Mouse (Mus musculus) Patski (cell line): ENCODE data around the gene Commd8. TPM values are rescaled to one million over a fixed set of nuclear protein-coding genes. Genes with fewer than 3 reads are reported as not detected.

Experiments used
- ATAC-seq: fragments of 100-300 bp; one replicate; pipeline ENCODE4 v1.8.0; 2021
- CTCF ChIA-PET: fragments of 350-600 bp; sonication (Branson Sonifier 250); formaldehyde crosslinking; loops from one replicate; lab custom pipeline; 2022; ENCODE audit warnings: inconsistent platforms; lab: Charles Lee
- POLR2A ChIA-PET: fragments of 350-600 bp; sonication (Branson Sonifier 250); formaldehyde crosslinking; loops from one replicate; lab custom pipeline; 2022; ENCODE audit warnings: antibody characterized with exemption, inconsistent platforms; lab: Charles Lee
- DNase-seq: peaks from one replicate; pipeline ENCODE4 v3.0.0-alpha.2; 2011; ENCODE audit warnings: low read depth, low spot score
- H3K27me3 ChIP-seq: fragments of 371-371 bp; one replicate; pipeline ENCODE4 v1.5.1; 2021
- CTCF ChIP-seq: fragments of 100-300 bp; IDR thresholded peaks from one replicate; pipeline ENCODE4 v1.5.1; 2021
- in situ Hi-C: fragments of 300-500 bp; cut with MboI; formaldehyde crosslinking; loops from 3 replicates; pipeline ENCODE4 v1.11.1; 2018; ENCODE audit warnings: low pct_unique_long_range_greater_than_20kb, mixed read lengths
- polyA plus RNA-seq: library from polyadenylated mRNA; unstranded; gene quantifications from one replicate; pipeline ENCODE4 v1.2.3, GENCODE M21; 2021

Gene Commd8
- polyA plus RNA-seq, 1 experiment from 2014 or later, result 100 TPM

DNA sequence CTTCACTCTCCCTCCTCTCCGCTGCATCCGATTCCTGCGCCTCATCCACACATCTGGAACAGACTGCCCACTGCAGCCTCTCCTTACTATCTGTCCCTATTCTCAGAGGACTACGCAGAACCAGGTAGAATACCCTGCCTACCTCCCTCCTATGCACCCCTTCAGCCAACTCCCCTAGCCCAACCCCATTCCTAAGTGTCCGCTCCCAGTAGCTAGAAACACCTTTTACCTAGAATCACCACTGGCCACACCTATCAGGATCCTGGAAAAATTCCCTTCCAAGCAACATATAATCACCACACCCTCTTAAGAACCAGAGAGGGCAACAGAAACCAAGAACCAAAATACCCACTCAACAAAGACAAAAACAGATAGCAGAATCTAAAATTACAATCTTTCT lies 17.1 kb downstream of the Commd8 start:
- H3K27me3 ChIP-seq, result no peaks in the 10 kb centered on the region
- DNase-seq (no peak), ATAC-seq (no peak)
- ChIA-PET POLR2A (no interaction called here), CTCF (no interaction called here)
- in situ Hi-C loops, result no loop called here
- TF ChIP-seq CTCF, result no peak

DNA sequence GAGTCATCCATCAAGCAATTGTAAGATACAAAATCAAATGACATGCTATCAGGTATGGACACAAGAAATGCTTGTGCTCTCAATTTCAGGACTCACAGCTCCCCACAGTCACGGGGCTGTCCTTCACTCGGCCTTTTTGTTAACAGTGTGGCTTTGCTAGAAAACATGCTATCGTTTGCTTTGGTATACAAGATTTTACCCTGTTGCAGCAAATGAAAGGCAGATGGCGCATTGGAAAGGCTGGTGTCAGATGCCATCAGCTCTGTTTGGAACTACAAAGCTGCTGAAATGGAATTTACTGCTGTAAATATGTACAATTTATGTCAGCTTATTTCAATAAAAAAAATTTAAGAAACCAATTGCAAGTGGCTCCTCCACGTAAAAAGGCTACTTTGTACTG lies 19.3 kb downstream of the Commd8 start:
- DNase-seq (no peak), ATAC-seq (no peak)
- no peak for TF ChIP-seq CTCF
- ChIA-PET POLR2A (no interaction called here), CTCF (interaction anchor here (1.1 to 2.1 kb wide), 2 partner anchors 9 to 17 kb away, joined by 6 to 7 read pairs; no protein-coding TSS in a partner anchor)
- in situ Hi-C loops, result no loop called here
- H3K27me3 ChIP-seq, result no peaks in the 10 kb centered on the region

DNA sequence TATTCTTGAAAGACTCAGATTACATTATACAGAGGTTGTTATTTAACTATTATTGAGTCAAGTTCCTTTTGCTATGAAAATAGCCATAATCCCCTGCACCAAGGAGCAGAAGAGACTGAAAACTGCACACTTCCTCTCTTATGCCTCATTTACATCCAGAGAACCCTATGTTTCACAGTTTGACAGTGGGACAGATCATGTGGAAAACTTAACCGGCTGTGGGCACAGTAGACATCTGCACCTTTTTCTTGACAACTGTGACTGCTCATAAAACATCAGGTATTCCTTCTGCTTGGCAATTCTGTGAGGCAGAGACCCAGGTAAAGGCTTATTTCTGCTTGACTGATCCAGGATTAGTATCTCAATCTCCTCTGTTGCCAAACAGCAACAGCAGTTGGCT lies 28.4 kb downstream of the Commd8 start:
- TF ChIP-seq CTCF, result no peak
- POLR2A ChIA-PET, result interaction anchor here (0.7 kb wide), 1 partner anchor 27 kb away, joined by 4 read pairs; no protein-coding TSS in a partner anchor
- CTCF ChIA-PET, result no interaction called here
- H3K27me3 ChIP-seq, result no peaks in the 10 kb centered on the region
- in situ Hi-C loops, result no loop called here
- no peak for ATAC-seq
- no peak for DNase-seq

DNA sequence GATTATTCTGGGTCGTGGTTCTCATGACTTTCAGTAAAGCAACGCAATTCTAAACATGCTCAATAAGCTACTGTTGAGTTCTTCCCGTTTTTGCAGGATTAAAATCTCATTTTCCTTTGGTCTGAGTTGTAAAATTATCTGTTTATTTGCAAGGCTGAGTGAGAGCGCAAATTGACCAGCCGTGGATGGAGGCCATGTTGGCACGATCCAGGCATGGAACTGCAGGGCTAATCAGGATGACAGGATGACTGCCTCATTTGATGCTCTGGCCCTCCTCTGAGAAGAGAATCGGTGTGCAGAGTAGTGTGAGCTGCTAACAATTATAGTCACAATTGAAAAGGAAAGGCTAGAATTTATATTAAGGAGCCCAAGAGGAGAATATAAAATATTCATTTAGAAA lies 29.7 kb downstream of the Commd8 start:
- DNase-seq (no peak), ATAC-seq (no peak)
- ChIA-PET CTCF (interaction anchor here (1.0 kb wide), 1 partner anchor 16 kb away, joined by 4 read pairs; no protein-coding TSS in a partner anchor), POLR2A (no interaction called here)
- in situ Hi-C loops, result no loop called here
- no peaks in the 10 kb centered on the region for H3K27me3 ChIP-seq
- TF ChIP-seq CTCF, result no peak

DNA sequence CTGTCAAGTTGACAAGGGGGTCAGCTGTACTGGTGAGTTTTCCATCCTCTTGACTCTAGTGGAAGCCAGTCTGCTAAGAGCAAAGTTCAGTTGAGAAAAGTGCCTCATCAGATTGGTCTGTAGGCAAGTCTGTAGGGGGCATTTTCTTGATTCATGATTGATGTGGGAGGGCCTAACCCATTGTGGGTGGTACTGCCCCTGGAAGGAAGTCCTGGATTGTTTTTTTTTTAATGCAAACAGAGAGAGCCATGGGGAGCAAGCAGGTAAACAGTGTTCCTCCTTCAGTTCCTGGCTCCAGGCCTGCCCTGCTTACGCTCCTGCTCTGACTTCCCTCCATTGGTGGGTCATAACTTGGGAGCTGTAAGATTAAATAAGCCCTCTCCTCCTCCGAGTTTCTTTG lies 34.1 kb downstream of the Commd8 start:
- CTCF ChIA-PET, result no interaction called here
- DNase-seq (no peak), ATAC-seq (no peak)
- POLR2A ChIA-PET, result no interaction called here
- no peak for TF ChIP-seq CTCF
- no peaks in the 10 kb centered on the region for H3K27me3 ChIP-seq
- in situ Hi-C loops, result no loop called here

DNA sequence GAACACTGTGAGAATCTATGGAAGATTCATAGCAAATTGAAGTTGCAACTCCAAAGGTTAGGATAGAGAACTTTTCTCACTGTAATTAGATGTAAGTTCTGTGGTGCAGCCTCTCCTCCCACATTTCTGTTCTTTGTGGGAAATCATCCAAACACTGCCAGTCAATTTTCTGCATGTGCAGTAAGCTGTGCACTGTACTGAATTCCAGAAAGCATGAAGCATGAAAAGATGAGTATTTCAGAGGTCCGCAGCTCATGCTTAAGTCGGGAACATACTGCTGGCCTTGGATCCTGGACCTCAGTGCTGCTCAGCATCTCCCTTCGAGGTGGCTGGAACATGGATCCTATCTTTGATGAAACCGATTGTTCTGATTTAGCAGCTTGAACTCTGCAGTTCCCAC lies 41.3 kb downstream of the Commd8 start:
- peak; percentile 47 for DNase-seq
- TF ChIP-seq CTCF, result no peak
- ChIA-PET CTCF (interaction anchor here (1.3 kb wide), 1 partner anchor 85 kb away, joined by 3 read pairs; no protein-coding TSS in a partner anchor), POLR2A (no interaction called here)
- in situ Hi-C loops, result no loop called here
- ATAC-seq, result peak; percentile 65
- no peaks in the 10 kb centered on the region for H3K27me3 ChIP-seq

DNA sequence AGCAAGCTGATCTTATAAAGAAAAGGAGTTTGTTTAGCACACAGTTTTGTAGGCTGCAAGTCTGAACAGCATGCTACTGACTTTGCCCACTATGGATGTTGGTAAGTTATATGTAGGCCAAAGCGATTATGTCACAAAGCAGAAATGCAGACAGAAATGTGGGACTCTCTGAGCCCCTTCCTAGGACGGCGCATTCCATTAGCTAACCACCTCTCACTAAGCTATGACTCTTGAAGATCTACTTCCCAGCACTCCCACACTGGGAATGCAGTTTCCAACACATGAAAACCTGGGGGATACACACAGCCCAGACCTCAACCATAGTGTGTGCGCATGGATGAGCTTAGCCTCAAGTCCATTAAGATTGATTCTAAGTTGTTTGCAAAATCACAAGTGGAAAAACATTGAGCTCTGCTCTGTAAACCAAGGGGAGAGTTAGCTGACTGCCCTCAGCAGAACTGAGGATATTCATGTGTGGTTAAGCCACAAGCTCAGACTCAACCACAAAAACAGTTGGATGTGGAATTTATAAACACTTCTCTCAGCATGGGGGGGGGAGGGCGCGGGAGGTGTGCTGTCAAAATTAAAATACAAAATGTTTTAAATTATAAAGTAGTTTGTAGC lies 45.5 kb downstream of the Commd8 start:
- ATAC-seq, result peak; percentile 83
- no peaks in the 10 kb centered on the region for H3K27me3 ChIP-seq
- CTCF ChIA-PET, result interaction anchor here (1.0 kb wide), 1 partner anchor 15 kb away, joined by 4 read pairs; no protein-coding TSS in a partner anchor
- in situ Hi-C loops, result no loop called here
- POLR2A ChIA-PET, result no interaction called here
- TF ChIP-seq CTCF, result no peak
- peak; percentile 47 for DNase-seq
